Mouse (Mus musculus): Measurements from ENCODE around the gene Gm10190.

- TF ChIP-seq CTCF (IDR thresholded peaks at IDR 0.05; ENCODE audit: control insufficient read depth, insufficient read depth, insufficient read length) = no peak
- no peak for TF ChIP-seq MAX (IDR thresholded peaks at IDR 0.05)
- no peak for TF ChIP-seq USF1 (IDR thresholded peaks at IDR 0.05; ENCODE audit: low read depth)
- TF ChIP-seq MYOD1 (IDR thresholded peaks at IDR 0.05; ENCODE audit: control insufficient read depth, insufficient read length, low read depth) = no peak
Observed at GRCm38 (mm10) chr17:80420998-80421397, 47.7 kb upstream of the Gm10190 start.
